26 mouse cellular contexts compared by ENCODE assay signal in genomic region chr3:54141376-54141775, GRCm38 (mm10). TPM values are rescaled to one million over a fixed set of nuclear protein-coding genes. Genes with fewer than 3 reads are reported as not detected.
"Had no signal": no experiment of that assay in that cellular context is flagged by ENCODE, and none has a peak within 500 bp of the region (broad histone marks: within the 10 kb centered on the region; RNA-seq: fewer than 3 reads in every experiment).

No protein-coding gene starts in this region.

- H3K27ac ChIP-seq: embryonic facial prominence, embryonic 10.5 days; embryonic facial prominence, embryonic 12.5 days; embryonic facial prominence, embryonic 13.5 days; embryonic facial prominence, embryonic 15.5 days; forebrain, embryonic 12.5 days; forebrain, embryonic 13.5 days; forebrain, embryonic 15.5 days; gastrocnemius, adult 2 months; heart, adult 2 months; heart, embryonic 10.5 days had no signal

- H3K4me1 ChIP-seq: embryonic facial prominence, embryonic 10.5 days; embryonic facial prominence, embryonic 12.5 days; embryonic facial prominence, embryonic 13.5 days; embryonic facial prominence, embryonic 15.5 days; forebrain, embryonic 13.5 days; forebrain, embryonic 15.5 days; heart, embryonic 10.5 days had no signal

- H3K27me3 ChIP-seq: embryonic facial prominence, embryonic 12.5 days; embryonic facial prominence, embryonic 13.5 days; embryonic facial prominence, embryonic 15.5 days; forebrain, embryonic 12.5 days; forebrain, embryonic 13.5 days; forebrain, embryonic 15.5 days had no signal

- DNase-seq: cerebellum, adult 2 months; cerebellum, adult 8-10 months; cerebellum, adult 9-10 months; cerebellum, adult 9-11 months; cerebellum, postnatal 10 days; cerebellum, postnatal 14 days; cerebellum, postnatal 25 days; cerebellum, postnatal 36 days; forebrain, postnatal 0 days; gastrocnemius, adult 2 months; gastrocnemius, postnatal 10 days; gastrocnemius, postnatal 14 days; gastrocnemius, postnatal 25 days; gastrocnemius, postnatal 36 days; heart, adult 11 months; heart, adult 18-20 months; heart, adult 2 months had no signal

- H3K9me3 ChIP-seq: embryonic facial prominence, embryonic 10.5 days; embryonic facial prominence, embryonic 12.5 days; embryonic facial prominence, embryonic 13.5 days; embryonic facial prominence, embryonic 15.5 days; forebrain, embryonic 12.5 days; forebrain, embryonic 13.5 days; forebrain, embryonic 15.5 days; heart, embryonic 10.5 days had no signal

- H3K36me3 ChIP-seq: embryonic facial prominence, embryonic 10.5 days; embryonic facial prominence, embryonic 12.5 days; embryonic facial prominence, embryonic 13.5 days; embryonic facial prominence, embryonic 15.5 days; forebrain, embryonic 12.5 days; forebrain, embryonic 15.5 days; heart, embryonic 10.5 days had no signal

- H3K4me3 ChIP-seq: embryonic facial prominence, embryonic 10.5 days; embryonic facial prominence, embryonic 12.5 days; embryonic facial prominence, embryonic 13.5 days; embryonic facial prominence, embryonic 15.5 days; erythroblast, embryonic 14.5 days; forebrain, embryonic 12.5 days; forebrain, embryonic 13.5 days; forebrain, embryonic 15.5 days; gastrocnemius, adult 2 months; heart, adult 2 months; heart, embryonic 10.5 days had no signal

RNA-seq across cellular contexts. Expression of gene Trpc4, which starts 14.5 kb away (rescaled TPM):
- polyA plus RNA-seq: erythroblast, embryonic 14.5 days had no signal
